8 mouse cellular contexts compared by ENCODE assay signal in the genomic region with DNA sequence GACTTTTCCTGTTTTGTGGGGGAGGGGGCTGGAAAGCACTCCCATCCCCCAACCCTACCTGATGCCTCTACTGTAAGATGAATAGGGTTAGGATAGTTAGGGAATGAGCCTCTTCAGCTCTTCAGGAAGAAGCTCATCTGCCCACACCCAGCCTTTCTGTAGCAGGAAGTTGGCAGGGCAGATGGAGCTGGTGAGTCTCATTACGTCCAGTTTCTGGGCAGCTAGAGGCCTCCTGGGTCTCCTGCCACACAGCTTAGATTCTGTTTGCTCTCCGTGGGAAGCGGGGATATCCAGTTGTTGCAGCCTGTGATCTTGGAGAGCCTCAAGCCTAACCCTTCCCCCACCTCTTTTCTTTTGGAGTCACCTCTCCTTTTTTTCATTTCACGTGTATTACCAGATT. TPM values are rescaled to one million over a fixed set of nuclear protein-coding genes. Genes with fewer than 3 reads are reported as not detected.
DNase-seq lines count a peak whose midpoint lies in the region; ATAC-seq and TF ChIP-seq lines count a peak whose summit lies in the region.

No protein-coding gene starts in this region.

- no peak overlapping the region for H3K4me3 ChIP-seq in thymus, adult 2 months (ENCODE audit: control insufficient read depth, insufficient read depth, low read length)
- H3K4me3 ChIP-seq in limb, embryonic 13.5 days: peak overlapping the region; percentile 36
- H3K4me3 ChIP-seq in neural tube, embryonic 13.5 days: peak overlapping the region; percentile 41

- no peaks in the 10 kb centered on the region for H3K27me3 ChIP-seq in thymus, adult 2 months (ENCODE audit: control insufficient read depth, insufficient read depth, low read length)
- H3K27me3 ChIP-seq in limb, embryonic 13.5 days: no peaks in the 10 kb centered on the region
- no peaks in the 10 kb centered on the region for H3K27me3 ChIP-seq in neural tube, embryonic 13.5 days

- peak overlapping the region; percentile 51 for H3K9ac ChIP-seq in limb, embryonic 13.5 days
- H3K9ac ChIP-seq in neural tube, embryonic 13.5 days: peak overlapping the region; percentile 65; the same call in 1 of the 2 replicates

- H3K4me1 ChIP-seq in thymus, adult 2 months (replicated peaks; ENCODE audit: control insufficient read depth, insufficient read depth, low read length): peaks cover 31% of the 10 kb centered on the region
- H3K4me1 ChIP-seq in limb, embryonic 13.5 days: peaks cover 45% of the 10 kb centered on the region
- peaks cover 50% of the 10 kb centered on the region for H3K4me1 ChIP-seq in neural tube, embryonic 13.5 days (replicated peaks)

- no peak for TF ChIP-seq CTCF in thymus, adult 2 months (IDR thresholded peaks at IDR 0.05; ENCODE audit: borderline replicate concordance, control insufficient read depth, extremely low read depth, insufficient read depth, low read length, poor library complexity)

- H3K4me2 ChIP-seq in limb, embryonic 13.5 days (replicated peaks): peak overlapping the region; percentile 91
- H3K4me2 ChIP-seq in neural tube, embryonic 13.5 days: peak overlapping the region; percentile 61

- TF ChIP-seq POLR2A in thymus, adult 2 months (IDR thresholded peaks at IDR 0.05; ENCODE audit: control insufficient read depth, extremely low read depth, insufficient read depth, low read length, poor library complexity): no peak

- no peaks in the 10 kb centered on the region for H3K9me3 ChIP-seq in limb, embryonic 13.5 days
- no peaks in the 10 kb centered on the region for H3K9me3 ChIP-seq in neural tube, embryonic 13.5 days

- DNase-seq in adrenal gland, postnatal 14 days: peak; percentile 41
- DNase-seq in adrenal gland, postnatal 36 days: no peak
- DNase-seq in thymus, adult 2 months: no peak
- DNase-seq in thymus, postnatal 14 days: no peak
- DNase-seq in layer of hippocampus, postnatal 14 days (ENCODE audit: low spot score in 2 of 2): no peak
- no peak for DNase-seq in cerebellum, postnatal 25 days

- ATAC-seq in limb, embryonic 13.5 days (ENCODE audit: low FRiP score, low read depth): no peak
- no peak for ATAC-seq in neural tube, embryonic 13.5 days (ENCODE audit: low read depth)

- H3K36me3 ChIP-seq in thymus, adult 2 months (ENCODE audit: control insufficient read depth, insufficient read depth, low read length): peaks cover 7% of the 10 kb centered on the region; the same call in 1 of the 2 replicates
- H3K36me3 ChIP-seq in limb, embryonic 13.5 days: peaks cover 21% of the 10 kb centered on the region
- peaks cover 20% of the 10 kb centered on the region for H3K36me3 ChIP-seq in neural tube, embryonic 13.5 days

- 0 out of 2 replicates have a peak overlapping the region, but pooled peaks have one; percentile 2 for H3K27ac ChIP-seq in thymus, adult 2 months (ENCODE audit: control insufficient read depth, insufficient read depth, low read length)
- H3K27ac ChIP-seq in limb, embryonic 13.5 days: peak overlapping the region; percentile 79
- H3K27ac ChIP-seq in neural tube, embryonic 13.5 days (replicated peaks): peak overlapping the region; percentile 80

- WGBS in thymus, adult 2 months: 68% methylated on average over 4 of the region's 4 CpGs
- 11% methylated on average over 4 of the region's 4 CpGs for WGBS in limb, embryonic 13.5 days
- 4% methylated on average over 4 of the region's 4 CpGs for WGBS in neural tube, embryonic 13.5 days

RNA-seq across cellular contexts. Expression of gene Hdgf, which starts 3.8 kb away (rescaled TPM):
- 169 and 171 TPM in 2 replicates for total RNA-seq in adrenal gland, postnatal 14 days (2021)
- total RNA-seq in adrenal gland, postnatal 36 days (2021): 100 to 1,000 TPM; 187 TPM
- polyA plus RNA-seq in thymus, adult 2 months (2012; rRNA removed): 112 and 136 TPM in 2 replicates
- polyA plus RNA-seq in limb, embryonic 13.5 days (2015; fragmentation: Nextera tagmentation; extraction: Ambion mirVana): 205 and 221 TPM in 2 replicates
- polyA plus RNA-seq in neural tube, embryonic 13.5 days (2015; fragmentation: Nextera tagmentation; extraction: Ambion mirVana): 186 and 218 TPM in 2 replicates
- total RNA-seq in layer of hippocampus, postnatal 14 days (2021): 100 to 1,000 TPM; 119 to 122 TPM

RNA-seq across cellular contexts. Expression of gene Mrpl24, which starts 9.4 kb away (rescaled TPM):
- 115 and 119 TPM in 2 replicates for total RNA-seq in adrenal gland, postnatal 14 days (2021)
- total RNA-seq in adrenal gland, postnatal 36 days (2021): 100 to 1,000 TPM; 116 to 130 TPM
- 60.5 and 72.4 TPM in 2 replicates for polyA plus RNA-seq in thymus, adult 2 months (2012; rRNA removed)
- polyA plus RNA-seq in limb, embryonic 13.5 days (2015; fragmentation: Nextera tagmentation; extraction: Ambion mirVana): 66.5 and 73.9 TPM in 2 replicates
- 69.5 and 73.0 TPM in 2 replicates for polyA plus RNA-seq in neural tube, embryonic 13.5 days (2015; fragmentation: Nextera tagmentation; extraction: Ambion mirVana)
- total RNA-seq in layer of hippocampus, postnatal 14 days (2021): 10 to 100 TPM; 50.3 to 55.4 TPM

RNA-seq across cellular contexts. Expression of gene Isg20l2, which starts 20.2 kb away (rescaled TPM):
- total RNA-seq in adrenal gland, postnatal 14 days (2021): 22.9 and 23.4 TPM in 2 replicates
- 10 to 100 TPM; 20.7 to 22.0 TPM for total RNA-seq in adrenal gland, postnatal 36 days (2021)
- 31.6 and 40.8 TPM in 2 replicates for polyA plus RNA-seq in thymus, adult 2 months (2012; rRNA removed)
- polyA plus RNA-seq in limb, embryonic 13.5 days (2015; fragmentation: Nextera tagmentation; extraction: Ambion mirVana): 65.5 and 66.7 TPM in 2 replicates
- 36.2 and 41.4 TPM in 2 replicates for polyA plus RNA-seq in neural tube, embryonic 13.5 days (2015; fragmentation: Nextera tagmentation; extraction: Ambion mirVana)
- 10 to 100 TPM; 15.0 to 16.4 TPM for total RNA-seq in layer of hippocampus, postnatal 14 days (2021)

RNA-seq across cellular contexts. Expression of gene Rrnad1, which starts 20.6 kb away (rescaled TPM):
- 13.9 and 15.6 TPM in 2 replicates for total RNA-seq in adrenal gland, postnatal 14 days (2021)
- total RNA-seq in adrenal gland, postnatal 36 days (2021): 10 to 100 TPM; 14.3 to 16.1 TPM
- polyA plus RNA-seq in thymus, adult 2 months (2012; rRNA removed): 68.0 and 75.4 TPM in 2 replicates
- 22.3 and 23.6 TPM in 2 replicates for polyA plus RNA-seq in limb, embryonic 13.5 days (2015; fragmentation: Nextera tagmentation; extraction: Ambion mirVana)
- polyA plus RNA-seq in neural tube, embryonic 13.5 days (2015; fragmentation: Nextera tagmentation; extraction: Ambion mirVana): 20.1 and 22.2 TPM in 2 replicates
- total RNA-seq in layer of hippocampus, postnatal 14 days (2021): 10 to 100 TPM; 19.0 to 22.8 TPM

RNA-seq across cellular contexts. Expression of gene Prcc, which starts 24.5 kb away (rescaled TPM):
- total RNA-seq in adrenal gland, postnatal 14 days (2021): 50.0 and 50.4 TPM in 2 replicates
- 10 to 100 TPM; 49.2 to 57.4 TPM for total RNA-seq in adrenal gland, postnatal 36 days (2021)
- polyA plus RNA-seq in thymus, adult 2 months (2012; rRNA removed): 54.5 and 60.0 TPM in 2 replicates
- polyA plus RNA-seq in limb, embryonic 13.5 days (2015; fragmentation: Nextera tagmentation; extraction: Ambion mirVana): 17.1 and 18.7 TPM in 2 replicates
- 16.6 and 17.7 TPM in 2 replicates for polyA plus RNA-seq in neural tube, embryonic 13.5 days (2015; fragmentation: Nextera tagmentation; extraction: Ambion mirVana)
- 10 to 100 TPM; 64.0 to 64.1 TPM for total RNA-seq in layer of hippocampus, postnatal 14 days (2021)

Comparison
In these comparisons a context has a peak if more than half of its experiments do, and no peak if none do; other contexts are left out.
1. H3K27ac ChIP-seq: peak in every context shown above with its lines; median percentile 80 in neural tube, embryonic 13.5 days; 79 in limb, embryonic 13.5 days; 2 in thymus, adult 2 months.